Mouse (Mus musculus): ENCODE measurements around the gene Arl10. TPM values are rescaled to one million over a fixed set of nuclear protein-coding genes. Genes with fewer than 3 reads are reported as not detected.

Gene Arl10
- total and polyA plus RNA-seq, 2 experiments from 2014 or later = 69.5 to 163 TPM

DNA sequence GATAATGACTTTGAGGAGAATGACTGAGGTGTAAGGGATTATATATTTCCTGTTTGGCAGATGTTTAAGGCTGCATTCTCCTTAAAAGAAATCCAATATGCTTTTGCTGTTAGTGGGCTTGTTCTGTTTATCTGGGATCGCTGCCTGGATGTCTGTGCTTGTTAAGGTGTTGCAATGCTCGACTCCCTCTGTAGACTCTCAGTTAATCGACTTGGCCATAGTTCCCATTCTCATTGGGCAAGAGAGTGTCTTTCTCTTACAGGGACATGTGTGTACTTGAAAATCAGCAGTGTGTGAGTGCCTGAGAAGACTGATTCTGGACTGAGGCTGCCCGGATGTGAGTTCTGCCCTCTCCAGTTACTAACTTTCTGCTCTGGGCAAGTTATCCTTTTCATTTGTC lies 54.3 kb downstream of the Arl10 start:
- ATAC-seq (no peak), DNase-seq (no peak)
- no peak overlapping the region for H3K27ac ChIP-seq (ENCODE audit: low read depth, low read length)
- H3K36me3 ChIP-seq (ENCODE audit: insufficient read depth) = no peaks in the 10 kb centered on the region; the same call in 1 of the 2 replicates
- no peak overlapping the region for H3K4me2 ChIP-seq (ENCODE audit: low read depth)
- H3K9me3 ChIP-seq (ENCODE audit: low read length) = no peaks in the 10 kb centered on the region
- 92% methylated on average over 4 of the region's 4 CpGs for WGBS
- no peak overlapping the region for H3K4me3 ChIP-seq (ENCODE audit: low read depth, low read length)
- no peaks in the 10 kb centered on the region for H3K27me3 ChIP-seq (ENCODE audit: insufficient read depth, low read length)
- TF ChIP-seq CTCF (IDR thresholded peaks at IDR 0.05; ENCODE audit: low read depth) = no peak
- H3K4me1 ChIP-seq (ENCODE audit: insufficient read depth) = no peaks in the 10 kb centered on the region; the same call in 1 of the 2 replicates
- H3K9ac ChIP-seq = no peak overlapping the region

Small RNA genes lying within 50 kb of the gene (microRNA-seq; reads per million reads assigned to microRNA genes)
- 0 reads per million in 2 experiments for gene Gm24195

Other genes with a start within 250 kb of the Arl10 start
- 98.4 and 102 TPM in 2 replicates for gene Cplx2, start 203.7 kb upstream of the Arl10 start, total RNA-seq (2014; rRNA removed)
- 40.0 and 49.8 TPM in 2 replicates for gene Cplx2, start 203.7 kb upstream of the Arl10 start, polyA plus RNA-seq (2015; fragmentation: Nextera tagmentation; extraction: Ambion mirVana)
- gene Thoc3, start 106.2 kb upstream of the Arl10 start, total RNA-seq (2014; rRNA removed) = 51.5 and 57.0 TPM in 2 replicates
- 102 and 108 TPM in 2 replicates for gene Thoc3, start 106.2 kb upstream of the Arl10 start, polyA plus RNA-seq (2015; fragmentation: Nextera tagmentation; extraction: Ambion mirVana)
- gene Simc1, start 71.2 kb upstream of the Arl10 start, total RNA-seq (2014; rRNA removed) = 21.2 and 21.7 TPM in 2 replicates
- gene Simc1, start 71.2 kb upstream of the Arl10 start, polyA plus RNA-seq (2015; fragmentation: Nextera tagmentation; extraction: Ambion mirVana) = 7.4 and 9.1 TPM in 2 replicates
- gene 4833439L19Rik, start 9.6 kb upstream of the Arl10 start, total RNA-seq (2014; rRNA removed) = 184 and 216 TPM in 2 replicates
- 235 and 263 TPM in 2 replicates for gene 4833439L19Rik, start 9.6 kb upstream of the Arl10 start, polyA plus RNA-seq (2015; fragmentation: Nextera tagmentation; extraction: Ambion mirVana)
- gene Nop16, start 15.1 kb downstream of the Arl10 start, total RNA-seq (2014; rRNA removed) = 37.5 and 44.6 TPM in 2 replicates
- 58.0 and 64.6 TPM in 2 replicates for gene Nop16, start 15.1 kb downstream of the Arl10 start, polyA plus RNA-seq (2015; fragmentation: Nextera tagmentation; extraction: Ambion mirVana)
- gene Higd2a, start 15.2 kb downstream of the Arl10 start, total RNA-seq (2014; rRNA removed) = 110 and 148 TPM in 2 replicates
- gene Higd2a, start 15.2 kb downstream of the Arl10 start, polyA plus RNA-seq (2015; fragmentation: Nextera tagmentation; extraction: Ambion mirVana) = 326 and 343 TPM in 2 replicates
- 224 and 233 TPM in 2 replicates for gene Cltb, start 36.3 kb downstream of the Arl10 start, total RNA-seq (2014; rRNA removed)
- 278 and 284 TPM in 2 replicates for gene Cltb, start 36.3 kb downstream of the Arl10 start, polyA plus RNA-seq (2015; fragmentation: Nextera tagmentation; extraction: Ambion mirVana)
- 54.5 and 60.5 TPM in 2 replicates for gene Faf2, start 46.8 kb downstream of the Arl10 start, total RNA-seq (2014; rRNA removed)
- 35.0 and 49.3 TPM in 2 replicates for gene Faf2, start 46.8 kb downstream of the Arl10 start, polyA plus RNA-seq (2015; fragmentation: Nextera tagmentation; extraction: Ambion mirVana)
- gene Rnf44, start 118.9 kb downstream of the Arl10 start, total RNA-seq (2014; rRNA removed) = 48.5 and 56.3 TPM in 2 replicates
- 42.0 and 50.8 TPM in 2 replicates for gene Rnf44, start 118.9 kb downstream of the Arl10 start, polyA plus RNA-seq (2015; fragmentation: Nextera tagmentation; extraction: Ambion mirVana)
- 0.76 and 0.85 TPM in 2 replicates for gene Cdhr2, start 126.4 kb downstream of the Arl10 start, total RNA-seq (2014; rRNA removed)
- 0.24 and 0.53 TPM in 2 replicates for gene Cdhr2, start 126.4 kb downstream of the Arl10 start, polyA plus RNA-seq (2015; fragmentation: Nextera tagmentation; extraction: Ambion mirVana)
- 213 and 219 TPM in 2 replicates for gene Gprin1, start 174.9 kb downstream of the Arl10 start, total RNA-seq (2014; rRNA removed)
- 37.1 and 39.0 TPM in 2 replicates for gene Gprin1, start 174.9 kb downstream of the Arl10 start, polyA plus RNA-seq (2015; fragmentation: Nextera tagmentation; extraction: Ambion mirVana)
- 32.7 and 38.1 TPM in 2 replicates for gene Sncb, start 191.6 kb downstream of the Arl10 start, total RNA-seq (2014; rRNA removed)
- gene Sncb, start 191.6 kb downstream of the Arl10 start, polyA plus RNA-seq (2015; fragmentation: Nextera tagmentation; extraction: Ambion mirVana) = 122 and 137 TPM in 2 replicates
- not detected in 2 replicates for gene Eif4e1b, start 209.0 kb downstream of the Arl10 start, total RNA-seq (2014; rRNA removed)
- gene Eif4e1b, start 209.0 kb downstream of the Arl10 start, polyA plus RNA-seq (2015; fragmentation: Nextera tagmentation; extraction: Ambion mirVana) = not detected in 2 replicates
- 26.5 and 28.3 TPM in 2 replicates for gene Tspan17, start 214.4 kb downstream of the Arl10 start, total RNA-seq (2014; rRNA removed)
- 44.2 and 61.1 TPM in 2 replicates for gene Tspan17, start 214.4 kb downstream of the Arl10 start, polyA plus RNA-seq (2015; fragmentation: Nextera tagmentation; extraction: Ambion mirVana)

Data from forebrain, postnatal 0 days (tissue).